Mouse (Mus musculus): ENCODE data around the gene 2700081O15Rik. TPM values are rescaled to one million over a fixed set of nuclear protein-coding genes. Genes with fewer than 3 reads are reported as not detected.

Gene 2700081O15Rik
- total RNA-seq, 2 experiments from 2014 or later, result 15.3 to 17.7 TPM

- intact Hi-C loops (cut with DNase I), result loop anchor here (2.0 to 5.0 kb wide), 3 partner anchors 78 to 352 kb away; partner anchors contain the start of gene Mark2
- DNase-seq, result no peak
These were observed 1.7 kb downstream of the 2700081O15Rik start for GRCm38 (mm10) chr19:7419134-7419533.

GRCm38 (mm10) chr19:7420108-7420507 lies 2.7 kb downstream of the 2700081O15Rik start:
- intact Hi-C loops (cut with DNase I), result no loop called here
- no peak for DNase-seq

- intact Hi-C loops (cut with DNase I), result no loop called here
- DNase-seq, result no peak
These were observed 3.6 kb downstream of the 2700081O15Rik start for GRCm38 (mm10) chr19:7420841-7421601.

GRCm38 (mm10) chr19:7421602-7422591 lies 4.5 kb downstream of the 2700081O15Rik start:
- intact Hi-C loops (cut with DNase I), result no loop called here

GRCm38 (mm10) chr19:7422656-7423027 lies 5.2 kb downstream of the 2700081O15Rik start:
- peak in 1 of 2 experiments; percentile 19 for DNase-seq
- intact Hi-C loops (cut with DNase I), result no loop called here

More at GRCm38 (mm10) chr19:7421602-7422591, 4.5 kb downstream of the 2700081O15Rik start:
- peak; percentile 34 to 46 for DNase-seq

GRCm38 (mm10) chr19:7423028-7423655 lies 5.7 kb downstream of the 2700081O15Rik start:
- DNase-seq, result peak; percentile 94 to 97
- intact Hi-C loops (cut with DNase I), result no loop called here

- intact Hi-C loops (cut with DNase I), result no loop called here
- DNase-seq, result no peak
These were observed 6.2 kb downstream of the 2700081O15Rik start for GRCm38 (mm10) chr19:7423656-7424030.

- intact Hi-C loops (cut with DNase I), result no loop called here
- no peak for DNase-seq
These were observed 6.7 kb downstream of the 2700081O15Rik start for GRCm38 (mm10) chr19:7424131-7424530.

GRCm38 (mm10) chr19:7424590-7425397 lies 7.4 kb downstream of the 2700081O15Rik start:
- no peak for DNase-seq
- intact Hi-C loops (cut with DNase I), result no loop called here

- DNase-seq, result no peak
- intact Hi-C loops (cut with DNase I), result no loop called here
These were observed 8.0 kb downstream of the 2700081O15Rik start for GRCm38 (mm10) chr19:7425398-7425775.

GRCm38 (mm10) chr19:7434887-7435286 lies 17.5 kb downstream of the 2700081O15Rik start:
- intact Hi-C loops (cut with DNase I), result loop anchor here (5.0 kb wide), 2 partner anchors 93 to 368 kb away; partner anchors contain the start of gene Mark2

GRCm38 (mm10) chr19:7436061-7436970 lies 18.9 kb downstream of the 2700081O15Rik start:
- peak; percentile 35 to 45 for DNase-seq
- intact Hi-C loops (cut with DNase I), result loop anchor here (1.0 to 5.0 kb wide), 4 partner anchors 94 to 369 kb away; partner anchors contain the start of gene Mark2

More at GRCm38 (mm10) chr19:7434887-7435286, 17.5 kb downstream of the 2700081O15Rik start:
- no peak for DNase-seq

- DNase-seq, result no peak
- intact Hi-C loops (cut with DNase I), result loop anchor here (5.0 kb wide), 2 partner anchors 96 to 371 kb away; partner anchors contain the start of gene Mark2
These were observed 20.9 kb downstream of the 2700081O15Rik start for GRCm38 (mm10) chr19:7438295-7438694.

- intact Hi-C loops (cut with DNase I), result loop anchor here (2.0 to 5.0 kb wide), 4 partner anchors 41 to 176 kb away; partner anchors contain the start of gene Rtn3
- peak; percentile 58 to 67 for DNase-seq
These were observed 24.1 kb downstream of the 2700081O15Rik start for GRCm38 (mm10) chr19:7441493-7441892.

GRCm38 (mm10) chr19:7445105-7445504 lies 27.7 kb downstream of the 2700081O15Rik start:
- no peak for DNase-seq
- intact Hi-C loops (cut with DNase I), result no loop called here

GRCm38 (mm10) chr19:7445596-7445995 lies 28.2 kb downstream of the 2700081O15Rik start:
- no peak for DNase-seq
- intact Hi-C loops (cut with DNase I), result no loop called here

- intact Hi-C loops (cut with DNase I), result no loop called here
- no peak for DNase-seq
These were observed 39.4 kb downstream of the 2700081O15Rik start for GRCm38 (mm10) chr19:7456803-7457202.

- intact Hi-C loops (cut with DNase I), result no loop called here
- no peak for DNase-seq
These were observed 41.5 kb downstream of the 2700081O15Rik start for GRCm38 (mm10) chr19:7458901-7459300.

All from heart, postnatal 36 days (tissue).